Mouse (Mus musculus) intestine, postnatal 0 days (tissue): ENCODE results near the gene Itpr1. TPM values are rescaled to one million over a fixed set of nuclear protein-coding genes. Genes with fewer than 3 reads are reported as not detected.

Source experiments
- ATAC-seq: fragments of 200-750 bp; cut with Nextera tagmentation; 2 replicates; pipeline ENCODE4 v1.8.0; 2017; ENCODE audit warnings: mild to moderate bottlenecking, moderate TSS enrichment, moderate library complexity
- H3K27ac ChIP-seq: fragments of 300-500 bp; sonication (generic); 2 replicates; pipeline ENCODE4 v1.5.1; 2014; ENCODE audit warnings: mild to moderate bottlenecking, low read depth, low read length, moderate library complexity
- H3K27me3 ChIP-seq: fragments of 300-500 bp; sonication (generic); replicated peaks from 2 replicates; pipeline ENCODE4 v1.6.1; 2014; ENCODE audit warnings: low read length, mixed read lengths; ENCODE audit not compliant: control insufficient read depth, insufficient read depth
- H3K36me3 ChIP-seq: fragments of 300-500 bp; sonication (generic); 2 replicates; pipeline ENCODE4 v1.6.1; 2014; ENCODE audit warnings: mild to moderate bottlenecking, moderate library complexity; ENCODE audit not compliant: control insufficient read depth, insufficient read depth
- H3K4me1 ChIP-seq: fragments of 300-500 bp; sonication (generic); replicated peaks from 2 replicates; pipeline ENCODE4 v1.6.1; 2014; ENCODE audit warnings: antibody characterized with exemption, low read length, mixed read lengths; ENCODE audit not compliant: control insufficient read depth, insufficient read depth
- H3K4me2 ChIP-seq: fragments of 300-500 bp; sonication (generic); replicated peaks from 2 replicates; pipeline ENCODE4 v1.6.1; 2014; ENCODE audit warnings: low read depth, mild to moderate bottlenecking, moderate library complexity
- H3K4me3 ChIP-seq: fragments of 300-500 bp; sonication (generic); 2 replicates; pipeline ENCODE4 v1.5.1; 2014; ENCODE audit warnings: low read depth, low read length
- H3K9ac ChIP-seq: fragments of 300-500 bp; sonication (generic); 2 replicates; pipeline ENCODE4 v1.6.1; 2014; ENCODE audit warnings: mild to moderate bottlenecking, low read depth, low read length
- H3K9me3 ChIP-seq: fragments of 300-500 bp; sonication (generic); 2 replicates; pipeline ENCODE4 v1.6.1; 2016; ENCODE audit warnings: mixed run types; ENCODE audit not compliant: control insufficient read depth
- CTCF ChIP-seq: sonication (generic); IDR thresholded peaks from 2 replicates; pipeline ENCODE4 v1.5.1; 2016; ENCODE audit warnings: low read depth, mild to moderate bottlenecking, control low read depth, antibody characterized with exemption, moderate library complexity
- WGBS: fragments of 180-500 bp; shearing (Covaris S2); extraction: QIAGEN DNeasy Blood & Tissue Kit; methylation state at CpG from one replicate; pipeline ENCODE4 v1.1.7; 2014; 5-methylcytosine and 5-hydroxymethylcytosine counted together
- polyA plus RNA-seq: library from polyadenylated mRNA; unstranded; fragments of >200 nt; fragmentation: Nextera tagmentation; extraction: Ambion mirVana; gene quantifications from 2 replicates; pipeline ENCODE4 v1.2.1, GENCODE M21; 2015

Itpr1 gene
- polyA plus RNA-seq, 1 experiment from 2014 or later, result 6.4 TPM

- no peak for TF ChIP-seq CTCF
- H3K27ac ChIP-seq, result no peak overlapping the region
- no peaks in the 10 kb centered on the region for H3K9me3 ChIP-seq
- no peak overlapping the region for H3K9ac ChIP-seq
- H3K27me3 ChIP-seq, result no peaks in the 10 kb centered on the region
- peaks cover 12% of the 10 kb centered on the region; the same call in 1 of the 2 replicates for H3K36me3 ChIP-seq
- H3K4me2 ChIP-seq, result no peak overlapping the region
- no peaks in the 10 kb centered on the region for H3K4me1 ChIP-seq
- no peak for ATAC-seq
- WGBS, result 47% methylated on average over 4 of the region's 4 CpGs
- H3K4me3 ChIP-seq, result no peak overlapping the region
Measured at GRCm38 (mm10) chr6:108411201-108411600, 198.3 kb downstream of the Itpr1 start.

DNA sequence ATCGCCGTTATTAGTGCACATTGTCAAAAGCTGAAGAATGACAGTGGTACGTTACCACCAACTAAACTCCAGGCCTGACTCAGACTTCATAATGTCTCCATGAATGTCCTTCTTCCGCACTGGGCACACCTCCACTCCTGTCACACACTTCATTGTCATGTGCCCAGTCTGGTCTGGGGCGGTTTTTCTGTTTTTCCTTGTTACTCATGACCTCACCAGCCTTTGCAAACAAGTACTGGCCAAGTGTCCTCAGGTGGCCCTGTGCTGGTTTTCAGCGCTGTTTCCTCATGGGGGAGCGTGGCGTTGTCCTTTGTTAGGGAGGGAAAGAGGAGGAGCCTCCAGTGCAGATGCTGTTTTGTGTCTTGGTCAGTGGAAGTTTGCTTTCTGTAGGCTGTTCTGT, 200.1 kb downstream of the Itpr1 start:
- 82% methylated on average over 8 of the region's 8 CpGs for WGBS
- no peak overlapping the region for H3K4me3 ChIP-seq
- no peak overlapping the region for H3K9ac ChIP-seq

DNA sequence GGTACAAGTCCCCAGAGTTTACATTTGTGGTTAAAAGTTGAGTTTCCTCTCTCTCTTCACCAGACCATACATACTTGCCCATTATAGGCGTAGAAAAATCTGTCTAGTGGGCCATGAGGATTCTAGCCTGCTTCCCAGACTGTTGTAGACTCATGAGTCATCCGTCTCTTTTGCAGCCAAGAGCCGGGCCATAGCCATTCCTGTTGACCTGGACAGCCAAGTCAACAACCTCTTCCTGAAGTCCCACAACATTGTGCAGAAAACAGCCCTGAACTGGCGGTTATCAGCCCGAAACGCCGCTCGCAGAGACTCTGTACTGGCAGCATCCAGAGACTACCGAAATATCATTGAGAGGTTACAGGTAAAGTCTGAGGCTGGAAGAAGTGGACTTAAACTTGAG, 200.7 kb downstream of the Itpr1 start:
- H3K27me3 ChIP-seq, result no peaks in the 10 kb centered on the region
- no peak overlapping the region for H3K9ac ChIP-seq
- WGBS, result 91% methylated on average over 9 of the region's 9 CpGs
- H3K4me2 ChIP-seq, result no peak overlapping the region
- ATAC-seq, result no peak
- H3K36me3 ChIP-seq, result peaks cover 11% of the 10 kb centered on the region; the same call in 1 of the 2 replicates
- no peak for TF ChIP-seq CTCF
- H3K4me1 ChIP-seq, result no peaks in the 10 kb centered on the region
- H3K27ac ChIP-seq, result no peak overlapping the region
- H3K9me3 ChIP-seq, result no peaks in the 10 kb centered on the region
- H3K4me3 ChIP-seq, result no peak overlapping the region

More for the DNA sequence above, 200.1 kb downstream of the Itpr1 start:
- H3K4me2 ChIP-seq, result no peak overlapping the region
- no peaks in the 10 kb centered on the region for H3K4me1 ChIP-seq
- H3K27me3 ChIP-seq, result no peaks in the 10 kb centered on the region
- H3K27ac ChIP-seq, result no peak overlapping the region
- ATAC-seq, result no peak
- H3K9me3 ChIP-seq, result no peaks in the 10 kb centered on the region
- TF ChIP-seq CTCF, result no peak
- peaks cover 11% of the 10 kb centered on the region; the same call in 1 of the 2 replicates for H3K36me3 ChIP-seq

DNA sequence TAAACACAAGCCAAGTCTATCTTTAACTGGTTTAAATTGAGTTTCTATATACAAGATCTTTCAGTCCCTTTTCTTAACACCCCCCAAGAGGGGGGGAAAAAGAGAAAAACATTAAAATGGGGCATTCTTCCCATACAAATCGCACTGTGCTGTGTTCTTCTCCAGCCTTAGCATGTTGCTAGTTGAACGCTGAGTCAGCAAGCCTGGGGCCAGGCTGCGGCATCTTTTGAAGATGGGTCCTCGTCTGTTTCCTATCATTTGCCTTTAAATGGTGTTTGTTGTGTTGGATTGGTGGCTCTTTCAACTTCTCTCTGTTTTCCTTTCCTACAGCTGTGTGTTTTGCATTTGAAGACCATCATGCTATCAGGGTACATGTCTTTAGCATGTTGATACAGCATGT, 203.0 kb downstream of the Itpr1 start:
- no peaks in the 10 kb centered on the region for H3K27me3 ChIP-seq
- no peak overlapping the region for H3K9ac ChIP-seq
- H3K4me2 ChIP-seq, result no peak overlapping the region
- ATAC-seq, result no peak
- H3K27ac ChIP-seq, result no peak overlapping the region
- peaks cover 11% of the 10 kb centered on the region; the same call in 1 of the 2 replicates for H3K36me3 ChIP-seq
- H3K4me3 ChIP-seq, result no peak overlapping the region
- H3K9me3 ChIP-seq, result no peaks in the 10 kb centered on the region
- WGBS, result 93% methylated on average over 4 of the region's 4 CpGs
- no peak for TF ChIP-seq CTCF
- H3K4me1 ChIP-seq, result no peaks in the 10 kb centered on the region

GRCm38 (mm10) chr6:108417508-108417907, 204.6 kb downstream of the Itpr1 start:
- peak; percentile 99 for TF ChIP-seq CTCF
- H3K36me3 ChIP-seq, result peaks cover 11% of the 10 kb centered on the region; the same call in 1 of the 2 replicates

DNA sequence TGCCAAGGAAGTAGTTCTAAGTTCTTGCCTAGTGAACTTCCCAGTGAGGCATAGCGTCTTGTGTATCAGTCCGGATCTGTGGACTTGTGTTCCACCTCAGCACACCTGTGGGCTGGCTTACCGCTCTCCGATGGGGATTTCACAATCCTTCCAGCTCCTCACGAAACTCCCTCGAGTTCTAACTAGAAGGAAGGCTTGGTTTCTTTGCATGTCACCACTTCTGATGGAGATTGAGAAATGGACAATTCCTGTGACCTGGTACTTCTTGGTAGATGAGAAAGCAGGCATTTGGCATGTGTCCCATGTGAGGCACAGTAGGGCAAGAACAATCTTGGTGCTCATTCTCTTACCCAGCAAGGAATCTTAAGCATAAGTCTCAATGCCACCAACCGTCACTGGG, 205.3 kb downstream of the Itpr1 start:
- TF ChIP-seq CTCF, result no peak
- no peak for ATAC-seq
- Histone ChIP-seq H3K27me3 (no peaks in the 10 kb centered on the region), H3K4me1 (no peaks in the 10 kb centered on the region), H3K4me3 (no peak overlapping the region), H3K9ac (no peak overlapping the region), H3K36me3 (peaks cover 11% of the 10 kb centered on the region; the same call in 1 of the 2 replicates), H3K9me3 (no peaks in the 10 kb centered on the region), H3K4me2 (no peak overlapping the region), H3K27ac (no peak overlapping the region)
- 93% methylated on average over 7 of the region's 7 CpGs for WGBS

More at GRCm38 (mm10) chr6:108417508-108417907, 204.6 kb downstream of the Itpr1 start:
- Histone ChIP-seq H3K9me3 (no peaks in the 10 kb centered on the region), H3K27ac (no peak overlapping the region), H3K4me2 (no peak overlapping the region), H3K27me3 (no peaks in the 10 kb centered on the region), H3K4me3 (no peak overlapping the region), H3K4me1 (no peaks in the 10 kb centered on the region), H3K9ac (no peak overlapping the region)
- 22% methylated on average over 8 of the region's 8 CpGs for WGBS
- ATAC-seq, result peak; percentile 82
